Mouse (Mus musculus) intestine, embryonic 16.5 days (tissue): Measurements from ENCODE around the gene Mageb3. TPM values are rescaled to one million over a fixed set of nuclear protein-coding genes. Genes with fewer than 3 reads are reported as not detected.
"Not testable (repeated sequence)": the region's sequence is repeated elsewhere in the genome, so short reads cannot be mapped to it uniquely, and the experiment has no call there.

ENCODE experiments used
- ATAC-seq: fragments of 200-750 bp; cut with Nextera tagmentation; 2 replicates; pipeline ENCODE4 v1.8.0; 2017; ENCODE audit warnings: moderate TSS enrichment, moderate library complexity
- H3K27ac ChIP-seq: fragments of 300-500 bp; sonication (generic); 2 replicates; pipeline ENCODE4 v1.5.1; 2014; ENCODE audit warnings: mild to moderate bottlenecking, low read length
- H3K27me3 ChIP-seq: fragments of 300-500 bp; sonication (generic); replicated peaks from 2 replicates; pipeline ENCODE4 v1.6.1; 2014; ENCODE audit warnings: low read length, control low read depth, mixed read lengths; ENCODE audit not compliant: control insufficient read depth, insufficient read depth
- H3K36me3 ChIP-seq: fragments of 300-500 bp; sonication (generic); 2 replicates; pipeline ENCODE4 v1.6.1; 2014; ENCODE audit warnings: low read length, control low read depth; ENCODE audit not compliant: control insufficient read depth, insufficient read depth
- H3K4me1 ChIP-seq: fragments of 300-500 bp; sonication (generic); 2 replicates; pipeline ENCODE4 v1.6.1; 2014; ENCODE audit warnings: low read length, control low read depth, mixed read lengths; ENCODE audit not compliant: control insufficient read depth, insufficient read depth
- H3K4me2 ChIP-seq: fragments of 300-500 bp; sonication (generic); 2 replicates; pipeline ENCODE4 v1.6.1; 2014; ENCODE audit warnings: low read depth, low read length, control low read depth
- H3K4me3 ChIP-seq: fragments of 300-500 bp; sonication (generic); 2 replicates; pipeline ENCODE4 v1.5.1; 2014; ENCODE audit warnings: mild to moderate bottlenecking, low read length
- H3K9ac ChIP-seq: fragments of 300-500 bp; sonication (generic); 2 replicates; pipeline ENCODE4 v1.6.1; 2014; ENCODE audit warnings: low read depth, low read length
- H3K9me3 ChIP-seq: fragments of 300-500 bp; sonication (generic); 2 replicates; pipeline ENCODE4 v1.6.1; 2016; ENCODE audit warnings: low read length, control low read depth; ENCODE audit not compliant: control insufficient read depth
- WGBS: fragments of 180-500 bp; shearing (Covaris S2); extraction: QIAGEN DNeasy Blood & Tissue Kit; methylation state at CpG from one replicate; pipeline ENCODE4 v1.1.7; 2014; 5-methylcytosine and 5-hydroxymethylcytosine counted together
- polyA plus RNA-seq: library from polyadenylated mRNA; unstranded; fragments of >200 nt; fragmentation: Nextera tagmentation; extraction: Ambion mirVana; gene quantifications from 2 replicates; pipeline ENCODE4 v1.2.1, GENCODE M21; 2015

The Mageb3 gene
- polyA plus RNA-seq, result 0.09 and 0.16 TPM in 2 replicates

- no peaks in the 10 kb centered on the region for H3K36me3 ChIP-seq
- ATAC-seq, result peak; percentile 98
- H3K4me1 ChIP-seq, result peaks cover 9% of the 10 kb centered on the region
- no peaks in the 10 kb centered on the region for H3K27me3 ChIP-seq
- under 1% methylated on average over 48 of the region's 48 CpGs for WGBS
- H3K27ac ChIP-seq, result peak within 1 kb of the TSS; percentile 94
- H3K4me2 ChIP-seq, result peak within 1 kb of the TSS; percentile 75
- H3K9ac ChIP-seq, result peak within 1 kb of the TSS; percentile 89
- no peaks in the 10 kb centered on the region for H3K9me3 ChIP-seq
- peak within 1 kb of the TSS; percentile 72 for H3K4me3 ChIP-seq
Measured at GRCm38 (mm10) chr2:121955765-121956223, at the start of gene Mageb3, which contains the start of gene Ctdspl2. Gene Mageb3 (minus strand): TSS chr2:121956092. Gene Ctdspl2 (plus strand): TSS chr2:121956001.

GRCm38 (mm10) chr2:121995738-121996137 is 39.8 kb upstream of the Mageb3 start:
- H3K27ac ChIP-seq, result no peak overlapping the region
- ATAC-seq, result no peak
- H3K36me3 ChIP-seq, result 0 out of 2 replicates have a peak, but pooled peaks cover 2% of the 10 kb centered on the region
- no peak overlapping the region for H3K4me3 ChIP-seq
- no peaks in the 10 kb centered on the region for H3K9me3 ChIP-seq
- WGBS, result 93% methylated on average over 1 of the region's 1 CpGs
- H3K4me2 ChIP-seq, result no peak overlapping the region
- no peaks in the 10 kb centered on the region for H3K4me1 ChIP-seq
- no peaks in the 10 kb centered on the region for H3K27me3 ChIP-seq
- no peak overlapping the region for H3K9ac ChIP-seq

GRCm38 (mm10) chr2:121957216-121957792 is 1.4 kb upstream of the Mageb3 start:
- peak overlapping the region; percentile 75 for H3K4me2 ChIP-seq
- H3K4me1 ChIP-seq, result peaks cover 9% of the 10 kb centered on the region
- H3K27ac ChIP-seq, result 0 out of 2 replicates have a peak overlapping the region, but pooled peaks have one; percentile 94
- 5% methylated on average over 8 of the region's 8 CpGs for WGBS
- ATAC-seq, result no peak
- H3K9ac ChIP-seq, result peak overlapping the region; percentile 89
- no peaks in the 10 kb centered on the region for H3K9me3 ChIP-seq
- H3K36me3 ChIP-seq, result no peaks in the 10 kb centered on the region
- H3K27me3 ChIP-seq, result no peaks in the 10 kb centered on the region
- peak overlapping the region; percentile 72 for H3K4me3 ChIP-seq

GRCm38 (mm10) chr2:121956224-121957018 is 529 bp upstream of the Mageb3 start:
- no peaks in the 10 kb centered on the region for H3K27me3 ChIP-seq
- H3K9ac ChIP-seq, result peak overlapping the region; percentile 89
- H3K36me3 ChIP-seq, result no peaks in the 10 kb centered on the region
- H3K4me1 ChIP-seq, result peaks cover 9% of the 10 kb centered on the region
- peak overlapping the region; percentile 94 for H3K27ac ChIP-seq
- no peaks in the 10 kb centered on the region for H3K9me3 ChIP-seq
- ATAC-seq, result peak; percentile 96
- H3K4me3 ChIP-seq, result peak overlapping the region; percentile 72
- WGBS, result under 1% methylated on average over 47 of the region's 47 CpGs
- peak overlapping the region; percentile 75 for H3K4me2 ChIP-seq

GRCm38 (mm10) chr2:121954971-121955656 is 778 bp downstream of the Mageb3 start:
- Histone ChIP-seq H3K4me1 (peaks cover 9% of the 10 kb centered on the region), H3K4me2 (peak overlapping the region; percentile 64), H3K9me3 (no peaks in the 10 kb centered on the region), H3K9ac (peak overlapping the region; percentile 89), H3K4me3 (peak overlapping the region; percentile 72), H3K27me3 (no peaks in the 10 kb centered on the region), H3K27ac (peak overlapping the region; percentile 94), H3K36me3 (no peaks in the 10 kb centered on the region)
- ATAC-seq, result no peak
- WGBS, result 22% methylated on average over 10 of the region's 10 CpGs

GRCm38 (mm10) chr2:121943364-121943763 is 12.5 kb downstream of the Mageb3 start:
- Histone ChIP-seq H3K9me3 (no peaks in the 10 kb centered on the region), H3K27me3 (no peaks in the 10 kb centered on the region), H3K4me2 (no peak overlapping the region), H3K4me3 (no peak overlapping the region), H3K27ac (no peak overlapping the region), H3K36me3 (no peaks in the 10 kb centered on the region), H3K9ac (no peak overlapping the region), H3K4me1 (no peaks in the 10 kb centered on the region)
- 76% methylated on average over 3 of the region's 3 CpGs for WGBS
- ATAC-seq, result no peak

- not testable (repeated sequence) for ATAC-seq
Measured at GRCm38 (mm10) chr2:121937624-121938023, 18.3 kb downstream of the Mageb3 start.

GRCm38 (mm10) chr2:121916047-121916970 is 39.6 kb downstream of the Mageb3 start:
- H3K4me3 ChIP-seq, result no peak overlapping the region
- H3K27ac ChIP-seq, result no peak overlapping the region
- no peak overlapping the region for H3K4me2 ChIP-seq
- 83% methylated on average over 5 of the region's 5 CpGs for WGBS
- H3K27me3 ChIP-seq, result no peaks in the 10 kb centered on the region
- H3K4me1 ChIP-seq, result no peaks in the 10 kb centered on the region
- peaks cover 1% of the 10 kb centered on the region; the same call in 1 of the 2 replicates for H3K36me3 ChIP-seq
- no peak overlapping the region for H3K9ac ChIP-seq
- ATAC-seq, result no peak
- no peaks in the 10 kb centered on the region for H3K9me3 ChIP-seq

More at GRCm38 (mm10) chr2:121937624-121938023, 18.3 kb downstream of the Mageb3 start:
- H3K4me3 ChIP-seq, H3K4me2 ChIP-seq, H3K9me3 ChIP-seq, H3K27ac ChIP-seq, H3K4me1 ChIP-seq, H3K27me3 ChIP-seq, H3K36me3 ChIP-seq, H3K9ac ChIP-seq: not testable (repeated sequence)
- 72% methylated on average over 2 of the region's 2 CpGs for WGBS
